Mouse (Mus musculus) hindbrain, postnatal 0 days (tissue): ENCODE data around the gene Qpctl. TPM values are rescaled to one million over a fixed set of nuclear protein-coding genes. Genes with fewer than 3 reads are reported as not detected.
A peak's percentile ranks its signal among the peaks of the same experiment; 100 is the strongest.

Experiments used
- ATAC-seq: fragments of 200-750 bp; cut with Nextera tagmentation; 2 replicates; pipeline ENCODE4 v1.8.0; 2017; ENCODE audit warnings: mild to moderate bottlenecking, moderate TSS enrichment, moderate library complexity
- DNase-seq: peaks from one replicate; pipeline ENCODE4 v3.0.0-alpha.2; 2015; ENCODE audit warnings: low spot score
- H3K27ac ChIP-seq: fragments of 300-500 bp; sonication (generic); 2 replicates; pipeline ENCODE4 v1.5.1; 2014; ENCODE audit warnings: mild to moderate bottlenecking
- H3K27me3 ChIP-seq: fragments of 300-500 bp; sonication (generic); 2 replicates; pipeline ENCODE4 v1.6.1; 2014; ENCODE audit warnings: low read length, mixed read lengths; ENCODE audit not compliant: insufficient read depth
- H3K36me3 ChIP-seq: fragments of 300-500 bp; sonication (generic); 2 replicates; pipeline ENCODE4 v1.6.1; 2014; ENCODE audit warnings: low read length, mixed read lengths; ENCODE audit not compliant: insufficient read depth
- H3K4me1 ChIP-seq: fragments of 300-500 bp; sonication (generic); 2 replicates; pipeline ENCODE4 v1.6.1; 2014; ENCODE audit warnings: antibody characterized with exemption, low read length, mixed read lengths; ENCODE audit not compliant: insufficient read depth
- H3K4me2 ChIP-seq: fragments of 300-500 bp; sonication (generic); 2 replicates; pipeline ENCODE4 v1.6.1; 2014; ENCODE audit warnings: low read depth, mild to moderate bottlenecking, low read length, moderate library complexity, mixed read lengths
- H3K4me3 ChIP-seq: fragments of 300-500 bp; sonication (generic); 2 replicates; pipeline ENCODE4 v1.5.1; 2014; ENCODE audit warnings: low read length
- H3K9ac ChIP-seq: fragments of 300-500 bp; sonication (generic); replicated peaks from 2 replicates; pipeline ENCODE4 v1.6.1; 2014; ENCODE audit warnings: mild to moderate bottlenecking, low read length, moderate library complexity, mixed read lengths
- H3K9me3 ChIP-seq: fragments of 300-500 bp; sonication (generic); 2 replicates; pipeline ENCODE4 v1.6.1; 2016; ENCODE audit warnings: low read length, mixed read lengths
- CTCF ChIP-seq: IDR thresholded peaks from 2 replicates; pipeline ENCODE4 v1.5.1; 2016; ENCODE audit warnings: antibody characterized with exemption, control low read depth, low read depth
- WGBS: fragments of 180-500 bp; shearing (Covaris S2); extraction: QIAGEN DNeasy Blood & Tissue Kit; methylation state at CpG from one replicate; pipeline ENCODE4 v1.1.7; 2014; 5-methylcytosine and 5-hydroxymethylcytosine counted together
- polyA plus RNA-seq: library from polyadenylated mRNA; unstranded; fragments of >200 nt; fragmentation: Nextera tagmentation; extraction: Ambion mirVana; gene quantifications from 2 replicates; pipeline ENCODE4 v1.2.1, GENCODE M21; 2015
- total RNA-seq: library from RNA; depleted of rRNA; stranded (reverse); fragments of >200 nt; gene quantifications from 2 replicates; pipeline ENCODE4 v1.2.3, GENCODE M21; 2014

Gene Qpctl
- total and polyA plus RNA-seq, 2 experiments from 2014 or later, result 17.3 to 24.7 TPM

DNA sequence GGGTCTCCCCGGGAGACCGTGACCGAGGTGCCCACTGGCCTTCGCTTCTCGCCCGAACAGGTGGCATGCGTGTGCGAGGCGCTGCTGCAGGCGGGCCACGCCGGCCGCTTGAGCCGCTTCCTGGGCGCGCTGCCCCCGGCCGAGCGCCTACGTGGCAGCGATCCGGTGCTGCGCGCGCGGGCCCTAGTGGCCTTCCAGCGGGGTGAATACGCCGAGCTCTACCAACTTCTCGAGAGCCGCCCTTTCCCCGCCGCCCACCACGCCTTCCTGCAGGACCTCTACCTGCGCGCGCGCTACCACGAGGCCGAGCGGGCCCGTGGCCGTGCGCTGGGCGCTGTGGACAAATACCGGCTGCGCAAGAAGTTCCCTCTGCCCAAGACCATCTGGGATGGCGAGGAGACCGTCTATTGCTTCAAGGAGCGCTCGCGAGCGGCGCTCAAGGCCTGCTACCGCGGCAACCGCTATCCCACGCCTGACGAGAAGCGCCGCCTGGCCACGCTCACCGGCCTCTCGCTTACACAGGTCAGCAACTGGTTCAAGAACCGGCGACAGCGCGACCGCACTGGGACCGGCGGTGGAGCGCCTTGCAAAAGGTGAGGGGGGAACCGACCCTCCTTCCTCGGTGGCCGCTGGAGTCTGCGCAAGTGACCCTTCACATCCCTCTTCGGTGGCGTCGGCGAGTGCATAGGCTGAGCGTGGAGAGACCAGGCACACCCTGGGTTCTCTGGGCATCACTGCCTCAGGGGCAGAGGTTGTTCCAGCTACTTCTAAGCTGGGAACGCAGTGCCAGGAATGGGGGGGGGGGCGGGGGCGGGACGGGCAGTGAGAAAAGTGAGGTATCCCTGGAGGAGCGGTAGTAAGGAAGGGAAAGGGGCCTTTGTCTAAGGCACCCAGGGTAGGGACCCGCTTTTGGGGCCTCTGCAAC, 54.0 kb downstream of the Qpctl start:
- ATAC-seq, result no peak
- peak overlapping the region; percentile 86 for H3K27ac ChIP-seq
- peak; percentile 43 for DNase-seq

GRCm38 (mm10) chr7:19094471-19094825, 54.6 kb downstream of the Qpctl start, which contains the start of gene Six5:
Gene Six5 (plus strand): TSS chr7:19094594.
- TF ChIP-seq CTCF, result no peak
- peak within 1 kb of the TSS; percentile 94 for H3K4me2 ChIP-seq
- H3K4me3 ChIP-seq, result peak within 1 kb of the TSS; percentile 49
- DNase-seq (peak; percentile 48), ATAC-seq (no peak)
- WGBS, result 1% methylated on average over 20 of the region's 36 CpGs
- H3K9me3 ChIP-seq, result no peaks in the 10 kb centered on the region
- H3K36me3 ChIP-seq, result peaks cover 10% of the 10 kb centered on the region
- 0 out of 2 replicates have a peak, but pooled peaks cover 4% of the 10 kb centered on the region for H3K4me1 ChIP-seq
- H3K27me3 ChIP-seq, result peaks cover 5% of the 10 kb centered on the region; the same call in 1 of the 2 replicates
- peak within 1 kb of the TSS; percentile 53 for H3K9ac ChIP-seq
- peak within 1 kb of the TSS; percentile 86 for H3K27ac ChIP-seq

More for the DNA sequence above, 54.0 kb downstream of the Qpctl start:
- Histone ChIP-seq H3K4me3 (peak overlapping the region; percentile 49), H3K36me3 (peaks cover 10% of the 10 kb centered on the region), H3K4me2 (peak overlapping the region; percentile 94), H3K9me3 (no peaks in the 10 kb centered on the region), H3K27me3 (peaks cover 5% of the 10 kb centered on the region; the same call in 1 of the 2 replicates), H3K4me1 (0 out of 2 replicates have a peak, but pooled peaks cover 4% of the 10 kb centered on the region), H3K9ac (peak overlapping the region; percentile 53)
- under 1% methylated on average over 85 of the region's 87 CpGs for WGBS
- no peak for TF ChIP-seq CTCF

- no peak; the same call in 1 of the 2 replicates for TF ChIP-seq CTCF
- Histone ChIP-seq H3K36me3 (peaks cover 10% of the 10 kb centered on the region), H3K9ac (peak overlapping the region; percentile 53), H3K4me1 (0 out of 2 replicates have a peak, but pooled peaks cover 4% of the 10 kb centered on the region), H3K4me3 (peak overlapping the region; percentile 49), H3K4me2 (peak overlapping the region; percentile 94), H3K27me3 (peaks cover 5% of the 10 kb centered on the region; the same call in 1 of the 2 replicates), H3K27ac (peak overlapping the region; percentile 86), H3K9me3 (no peaks in the 10 kb centered on the region)
- 2% methylated on average over 43 of the region's 45 CpGs for WGBS
- peak; percentile 82 for ATAC-seq
- peak; percentile 93 for DNase-seq
These were observed 55.3 kb downstream of the Qpctl start for GRCm38 (mm10) chr7:19093537-19094385.

DNA sequence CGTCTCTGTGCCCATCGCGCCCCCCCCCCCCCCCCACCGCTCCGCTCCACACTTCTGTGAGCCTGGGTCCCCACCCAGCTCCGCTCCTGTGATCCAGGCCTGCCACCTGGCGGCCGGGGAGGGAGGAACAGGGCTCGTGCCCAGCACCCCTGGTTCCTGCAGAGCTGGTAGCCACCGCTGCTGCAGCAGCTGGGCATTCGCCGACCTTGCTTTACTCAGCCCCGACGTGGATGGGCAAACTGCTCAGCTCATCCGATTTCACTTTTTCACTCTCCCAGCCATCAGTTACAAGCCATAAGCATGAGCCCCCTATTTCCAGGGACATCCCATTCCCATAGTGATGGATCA, 55.9 kb downstream of the Qpctl start:
- DNase-seq (peak; percentile 78), ATAC-seq (peak; percentile 57)
- Histone ChIP-seq H3K4me3 (peak overlapping the region; percentile 49), H3K4me2 (peak overlapping the region; percentile 94), H3K27me3 (peaks cover 5% of the 10 kb centered on the region; the same call in 1 of the 2 replicates), H3K4me1 (0 out of 2 replicates have a peak, but pooled peaks cover 4% of the 10 kb centered on the region), H3K9me3 (no peaks in the 10 kb centered on the region), H3K9ac (no peak overlapping the region), H3K27ac (peak overlapping the region; percentile 86; the same call in 1 of the 2 replicates), H3K36me3 (peaks cover 10% of the 10 kb centered on the region)
- WGBS, result 10% methylated on average over 13 of the region's 15 CpGs
- TF ChIP-seq CTCF, result peak; percentile 84

DNA sequence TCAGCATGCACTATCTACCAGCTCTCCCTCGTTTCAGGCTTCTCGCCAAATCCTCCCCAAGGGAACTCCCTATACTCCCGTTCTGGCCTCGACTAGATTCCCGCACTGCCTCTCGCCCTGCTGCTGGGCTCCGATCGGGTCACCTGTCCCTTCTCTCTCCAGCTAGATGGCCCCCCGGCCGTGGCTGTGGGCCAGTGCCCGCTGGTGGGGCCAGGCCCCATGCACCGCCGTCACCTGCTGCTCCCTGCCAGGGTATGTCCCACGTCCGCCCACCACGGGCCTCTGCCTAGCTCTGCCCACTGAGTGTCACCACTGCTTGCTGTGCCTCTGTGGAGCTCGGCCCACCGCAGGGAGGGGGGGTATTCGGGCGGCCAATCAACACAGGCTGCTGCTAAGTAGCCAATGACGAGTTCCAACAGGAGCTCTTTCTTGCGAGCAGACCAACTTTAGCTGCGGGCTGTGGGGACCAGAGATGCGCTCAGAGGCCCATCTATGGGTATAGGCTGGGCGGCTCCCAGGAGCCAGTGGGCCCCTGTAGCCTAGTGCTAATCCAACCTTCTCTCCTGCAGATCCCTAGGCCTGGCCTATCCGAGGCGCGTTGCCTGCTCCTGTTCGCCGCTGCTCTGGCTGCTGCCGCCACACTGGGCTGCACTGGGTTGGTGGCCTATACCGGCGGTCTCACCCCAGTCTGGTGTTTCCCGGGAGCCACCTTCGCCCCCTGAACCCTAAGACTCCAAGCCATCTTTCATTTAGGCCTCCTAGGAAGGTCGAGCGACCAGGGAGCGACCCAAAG, 56.5 kb downstream of the Qpctl start:
- Histone ChIP-seq H3K27ac (peak overlapping the region; percentile 11; the same call in 1 of the 2 replicates), H3K9ac (peak overlapping the region; percentile 22), H3K4me3 (peak overlapping the region; percentile 10; the same call in 1 of the 2 replicates), H3K4me2 (peak overlapping the region; percentile 94), H3K9me3 (no peaks in the 10 kb centered on the region), H3K36me3 (peaks cover 10% of the 10 kb centered on the region), H3K4me1 (0 out of 2 replicates have a peak, but pooled peaks cover 4% of the 10 kb centered on the region), H3K27me3 (peaks cover 5% of the 10 kb centered on the region; the same call in 1 of the 2 replicates)
- WGBS, result 11% methylated on average over 38 of the region's 38 CpGs
- DNase-seq, result peak; percentile 62
- TF ChIP-seq CTCF, result no peak
- ATAC-seq, result peak; percentile 53
